Mouse (Mus musculus) kidney, postnatal 4 days (tissue): Measurements from ENCODE around the gene Dntt.
A peak's percentile ranks its signal among the peaks of the same experiment; 100 is the strongest.

Source experiments
- DNase-seq, 2 experiments: peaks; one replicate each; pipeline ENCODE4 v3.0.0; 2021; ENCODE audit warnings: mixed read lengths in 2 of 2

The Dntt gene

GRCm38 (mm10) chr19:41013591-41013990, 15.5 kb upstream of the Dntt start:
- no peak for DNase-seq

- DNase-seq = no peak
Observed at GRCm38 (mm10) chr19:41014003-41014402, 15.1 kb upstream of the Dntt start.

- peak; percentile 51 to 68 for DNase-seq
Observed at GRCm38 (mm10) chr19:41015951-41016716, 12.9 kb upstream of the Dntt start.

- DNase-seq = no peak
Observed at GRCm38 (mm10) chr19:41019164-41019675, 9.9 kb upstream of the Dntt start.

GRCm38 (mm10) chr19:41020537-41020936, 8.5 kb upstream of the Dntt start:
- no peak for DNase-seq

- DNase-seq = no peak
Observed at GRCm38 (mm10) chr19:41022244-41022643, 6.8 kb upstream of the Dntt start.

- DNase-seq = no peak
Observed at GRCm38 (mm10) chr19:41026551-41026950, 2.5 kb upstream of the Dntt start.

GRCm38 (mm10) chr19:41027024-41027423, 2.1 kb upstream of the Dntt start:
- no peak for DNase-seq

GRCm38 (mm10) chr19:41027601-41028000, 1.5 kb upstream of the Dntt start:
- no peak for DNase-seq

GRCm38 (mm10) chr19:41030161-41030560, 1.1 kb downstream of the Dntt start:
- DNase-seq = no peak

GRCm38 (mm10) chr19:41031009-41031408, 1.9 kb downstream of the Dntt start:
- peak in 1 of 2 experiments; percentile 32 for DNase-seq

- DNase-seq = no peak
Observed at GRCm38 (mm10) chr19:41031869-41032268, 2.8 kb downstream of the Dntt start.

GRCm38 (mm10) chr19:41035809-41036551, 6.9 kb downstream of the Dntt start:
- peak in 1 of 2 experiments; percentile 16 for DNase-seq

- DNase-seq = no peak
Observed at GRCm38 (mm10) chr19:41039110-41039509, 10.0 kb downstream of the Dntt start.

GRCm38 (mm10) chr19:41045091-41045770, 16.2 kb downstream of the Dntt start:
- DNase-seq = no peak

- DNase-seq = no peak
Observed at GRCm38 (mm10) chr19:41047437-41048186, 18.5 kb downstream of the Dntt start.

GRCm38 (mm10) chr19:41048187-41048559, 19.1 kb downstream of the Dntt start:
- no peak for DNase-seq

GRCm38 (mm10) chr19:41051714-41052113, 22.6 kb downstream of the Dntt start:
- no peak for DNase-seq

GRCm38 (mm10) chr19:41052247-41052646, 23.2 kb downstream of the Dntt start:
- peak in 1 of 2 experiments; percentile 28 for DNase-seq

- DNase-seq = peak; percentile 54 to 61
Observed at GRCm38 (mm10) chr19:41053530-41053929, 24.5 kb downstream of the Dntt start.

- DNase-seq = no peak
Observed at GRCm38 (mm10) chr19:41054702-41055101, 25.6 kb downstream of the Dntt start.

- peak; percentile 94 to 95 for DNase-seq
Observed at GRCm38 (mm10) chr19:41071500-41071899, 42.4 kb downstream of the Dntt start.
